Mouse (Mus musculus) neural tube, embryonic 10.5 days (tissue): ENCODE data around the gene Hnf4a.
"Not testable (repeated sequence)": the region's sequence is repeated elsewhere in the genome, so short reads cannot be mapped to it uniquely, and the experiment has no call there.

Experiments
- DNase-seq: peaks from one replicate; pipeline ENCODE4 v3.0.0-alpha.2; 2017; ENCODE audit warnings: low spot score; ENCODE audit errors: extremely low spot score

The Hnf4a gene

GRCm38 (mm10) chr2:163506300-163507004 is at the start of gene Hnf4a:
Hnf4a (plus strand) TSS chr2:163506808.
- no peak for DNase-seq

GRCm38 (mm10) chr2:163458539-163459265 is 47.9 kb upstream of the Hnf4a start:
- no peak for DNase-seq

GRCm38 (mm10) chr2:163459380-163459779 is 47.2 kb upstream of the Hnf4a start:
- DNase-seq = no peak

- no peak for DNase-seq
These were observed 46.0 kb upstream of the Hnf4a start for GRCm38 (mm10) chr2:163460622-163461021.

GRCm38 (mm10) chr2:163461307-163461706 is 45.3 kb upstream of the Hnf4a start:
- DNase-seq = not testable (repeated sequence)

- DNase-seq = no peak
These were observed 44.2 kb upstream of the Hnf4a start for GRCm38 (mm10) chr2:163462386-163462785.

- no peak for DNase-seq
These were observed 43.8 kb upstream of the Hnf4a start for GRCm38 (mm10) chr2:163462801-163463200.

- no peak for DNase-seq
These were observed 43.3 kb upstream of the Hnf4a start for GRCm38 (mm10) chr2:163463251-163463769.

- no peak for DNase-seq
These were observed 42.6 kb upstream of the Hnf4a start for GRCm38 (mm10) chr2:163463998-163464397.

GRCm38 (mm10) chr2:163464562-163464961 is 42.0 kb upstream of the Hnf4a start:
- no peak for DNase-seq

- DNase-seq = no peak
These were observed 39.8 kb upstream of the Hnf4a start for GRCm38 (mm10) chr2:163466771-163467170.

GRCm38 (mm10) chr2:163467585-163467984 is 39.0 kb upstream of the Hnf4a start:
- DNase-seq = no peak

GRCm38 (mm10) chr2:163468866-163469265 is 37.7 kb upstream of the Hnf4a start:
- no peak for DNase-seq

- DNase-seq = no peak
These were observed 36.9 kb upstream of the Hnf4a start for GRCm38 (mm10) chr2:163469711-163470110.

- DNase-seq = no peak
These were observed 35.5 kb upstream of the Hnf4a start for GRCm38 (mm10) chr2:163471136-163471535.

- no peak for DNase-seq
These were observed 34.7 kb upstream of the Hnf4a start for GRCm38 (mm10) chr2:163471710-163472465.

- DNase-seq = peak; percentile 98
These were observed 34.1 kb upstream of the Hnf4a start, which contains the start of gene Fitm2 for GRCm38 (mm10) chr2:163472466-163472851. Fitm2 (minus strand) TSS chr2:163472629.

- DNase-seq = no peak
These were observed 26.3 kb upstream of the Hnf4a start for GRCm38 (mm10) chr2:163480191-163480825.

- peak; percentile 55 for DNase-seq
These were observed 25.0 kb upstream of the Hnf4a start for GRCm38 (mm10) chr2:163481539-163482029.

GRCm38 (mm10) chr2:163487360-163487759 is 19.2 kb upstream of the Hnf4a start:
- no peak for DNase-seq

GRCm38 (mm10) chr2:163489725-163490291 is 16.8 kb upstream of the Hnf4a start:
- no peak for DNase-seq
